Mouse (Mus musculus) monocyte, adult 59 days (primary cell): Measurements from ENCODE around the gene Rex1bd. TPM values are rescaled to one million over a fixed set of nuclear protein-coding genes. Genes with fewer than 3 reads are reported as not detected.

Experiments used
- total RNA-seq, 2 experiments: library from RNA; stranded (reverse); gene quantifications; one replicate each; pipeline ENCODE4 v1.2.4; 2023

Gene Rex1bd
- total RNA-seq: 10 to 100 TPM; 45.5 to 50.2 TPM

DNA sequence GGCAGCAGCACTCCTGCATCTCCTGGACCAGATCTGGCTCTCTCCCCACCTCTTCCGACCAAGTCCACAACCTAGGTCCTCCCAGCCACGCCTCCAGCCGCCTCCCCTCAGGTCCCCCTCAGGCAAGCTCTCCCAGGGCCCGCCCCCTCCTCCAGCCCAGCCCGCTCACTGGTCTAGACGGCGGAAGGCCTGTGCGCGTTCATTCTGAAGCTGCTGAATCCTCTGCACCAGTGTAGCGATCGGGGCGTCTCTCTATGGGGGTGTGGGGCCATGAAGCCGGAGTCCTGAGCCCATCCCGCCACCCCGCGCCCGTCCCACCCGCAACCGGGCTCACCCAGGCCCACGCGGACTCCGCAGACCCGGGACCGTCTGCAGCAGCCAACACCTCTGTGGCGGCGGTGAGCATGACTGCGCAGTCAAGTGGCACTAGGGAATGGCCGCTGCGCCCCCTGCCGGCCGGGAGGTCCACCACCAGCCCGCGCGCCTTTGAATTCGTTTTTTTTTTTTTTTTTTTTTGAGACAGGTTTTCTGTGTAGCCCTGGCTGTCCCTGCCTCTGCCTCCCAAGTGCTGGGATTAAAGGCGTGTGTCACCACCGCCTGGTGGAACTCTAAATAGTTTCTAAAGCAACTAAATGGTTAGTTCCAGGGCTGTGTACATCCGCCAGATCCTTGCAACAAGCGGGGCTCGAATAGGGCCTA lies at the start of gene Rex1bd:
Rex1bd (minus strand) TSS at position 425 of the 699 bp plus-strand sequence.

DNA sequence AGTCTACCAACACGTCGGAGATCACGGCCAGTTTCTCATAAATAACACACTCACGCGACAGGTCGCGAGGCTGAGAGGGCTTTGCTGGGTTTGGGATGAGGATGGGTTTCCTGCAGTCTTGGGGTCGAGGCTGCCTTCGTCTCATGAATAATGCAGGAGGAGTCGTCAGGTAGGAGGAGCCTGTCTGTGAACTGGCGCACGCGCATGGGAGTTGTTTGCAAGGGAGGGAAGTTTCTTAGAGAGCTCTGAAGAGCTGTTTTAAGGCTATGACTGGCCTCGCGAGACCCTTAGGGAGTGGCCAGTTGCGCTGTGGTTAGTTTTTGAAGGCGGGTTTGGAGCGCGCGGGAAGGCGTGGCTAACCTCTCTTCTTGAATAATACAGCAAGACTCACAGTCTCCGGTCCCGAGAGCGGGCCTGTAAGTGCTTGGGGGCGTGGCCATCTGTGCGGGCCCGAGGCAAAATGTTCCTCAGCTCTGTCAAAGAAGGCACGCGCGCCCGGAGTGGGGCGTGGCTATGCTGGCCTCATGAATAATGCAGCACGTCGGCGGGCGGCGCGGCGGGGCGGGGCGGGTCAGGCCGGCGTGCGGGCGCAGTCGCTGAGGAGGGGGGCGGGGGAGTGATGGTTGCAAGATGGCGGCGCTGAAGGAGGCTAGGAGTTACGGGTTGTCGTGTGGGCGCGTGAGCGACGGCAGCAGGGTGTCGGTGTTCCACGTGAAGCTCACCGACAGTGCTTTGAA lies 32.7 kb upstream of the Rex1bd start, which contains the start of gene Ell:
Ell (plus strand) TSS at position 381 of the 737 bp plus-strand sequence.

GRCm38 (mm10) chr8:70527512-70528181 lies 21.1 kb upstream of the Rex1bd start, which contains the start of the genes Fkbp8 and Kxd1:
Fkbp8 (plus strand) TSS chr8:70527724.
Kxd1 (minus strand) TSS chr8:70527956.

GRCm38 (mm10) chr8:70510228-70510915 lies 3.8 kb upstream of the Rex1bd start, which contains the start of gene Uba52:
Uba52 (minus strand) TSS chr8:70510801.

DNA sequence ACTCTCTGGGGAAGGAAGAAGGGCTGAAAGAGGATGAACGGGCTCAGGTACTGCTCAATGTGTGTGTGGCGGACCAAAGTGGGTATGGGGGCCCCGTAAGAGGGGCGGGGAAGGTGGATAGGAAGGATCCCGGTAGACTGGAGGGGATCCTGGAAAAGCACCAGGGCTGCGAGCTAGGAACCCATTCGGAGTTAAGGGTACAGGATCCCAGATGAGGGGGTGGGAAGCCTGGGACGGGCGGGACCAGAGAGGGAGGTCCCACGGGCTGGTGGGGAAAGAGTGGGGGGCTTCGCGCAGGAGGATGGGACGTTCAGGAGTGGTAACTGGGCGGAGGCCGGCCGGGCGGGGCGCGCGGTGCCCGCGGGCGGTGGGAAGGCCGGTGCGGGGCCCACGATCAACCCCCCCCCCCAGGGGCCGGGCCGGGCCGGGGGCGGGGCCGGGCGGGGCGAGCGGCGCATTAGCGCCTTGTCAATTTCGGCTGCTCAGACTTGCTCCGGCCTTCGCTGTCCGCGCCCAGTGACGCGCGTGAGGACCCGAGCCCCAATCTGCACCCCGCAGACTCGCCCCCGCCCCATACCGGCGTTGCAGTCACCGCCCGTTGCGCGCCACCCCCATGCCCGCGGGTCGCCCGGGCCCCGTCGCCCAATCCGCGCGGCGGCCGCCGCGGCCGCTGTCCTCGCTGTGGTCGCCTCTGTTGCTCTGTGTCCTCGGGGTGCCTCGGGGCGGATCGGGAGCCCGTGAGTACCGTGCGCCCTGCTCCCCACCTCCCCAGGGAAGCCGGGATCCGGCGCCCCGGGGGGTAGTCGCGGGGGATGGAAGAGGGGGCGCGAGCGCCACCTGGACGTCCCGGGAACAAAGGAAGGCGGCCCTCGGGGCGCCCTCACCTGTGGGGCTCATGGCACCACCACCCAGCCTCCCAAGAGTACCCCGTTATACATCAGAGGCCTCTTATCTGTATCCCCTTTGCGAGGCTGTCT lies 13.6 kb downstream of the Rex1bd start, which contains the start of gene Crlf1:
Crlf1 (plus strand) TSS at position 495 of the 977 bp plus-strand sequence.

GRCm38 (mm10) chr8:70486941-70487520 lies 19.5 kb downstream of the Rex1bd start, which contains the start of gene Tmem59l:
Tmem59l (minus strand) TSS chr8:70487358.

GRCm38 (mm10) chr8:70476333-70477268 lies 30.0 kb downstream of the Rex1bd start, which contains the start of gene Klhl26:
Klhl26 (minus strand) TSS chr8:70476968.

Other genes with a start within 250 kb of the Rex1bd start
- gene Homer3, start 223.9 kb downstream of the Rex1bd start, total RNA-seq: 10 to 100 TPM; 11.2 to 12.6 TPM
- 10 to 100 TPM; 45.8 to 47.9 TPM for gene Ddx49, start 204.3 kb downstream of the Rex1bd start, total RNA-seq
- gene Cope, start 204.2 kb downstream of the Rex1bd start, total RNA-seq: 100 to 1,000 TPM; 162 TPM
- not detected for gene Cers1, start 191.0 kb downstream of the Rex1bd start, total RNA-seq
- gene Gdf1, start 176.9 kb downstream of the Rex1bd start, total RNA-seq: not detected
- gene Upf1, start 153.5 kb downstream of the Rex1bd start, total RNA-seq: 10 to 100 TPM; 57.5 to 62.4 TPM
- 1 to 10 TPM in 1 of 2 experiments, under 1 TPM in 1; 0.97 to 2.9 TPM for gene Comp, start 133.2 kb downstream of the Rex1bd start, total RNA-seq
- gene Crtc1, start 67.2 kb downstream of the Rex1bd start, total RNA-seq: 10 to 100 TPM in 1 of 2 experiments, 1 to 10 TPM in 1; 9.7 to 10.2 TPM
- 1 to 10 TPM; 7.1 to 7.7 TPM for gene Klhl26, start 29.8 kb downstream of the Rex1bd start, total RNA-seq
- not detected for gene Tmem59l, start 19.4 kb downstream of the Rex1bd start, total RNA-seq
- gene Crlf1, start 13.6 kb downstream of the Rex1bd start, total RNA-seq: not detected
- 1,000 to 10,000 TPM; 1,782 to 1,797 TPM for gene Uba52, start 4.0 kb upstream of the Rex1bd start, total RNA-seq
- gene Fkbp8, start 21.0 kb upstream of the Rex1bd start, total RNA-seq: 100 to 1,000 TPM; 180 to 186 TPM
- gene Kxd1, start 21.2 kb upstream of the Rex1bd start, total RNA-seq: 10 to 100 TPM; 72.6 to 79.4 TPM
- gene Ell, start 32.7 kb upstream of the Rex1bd start, total RNA-seq: 10 to 100 TPM; 38.3 to 48.7 TPM
- gene Isyna1, start 87.6 kb upstream of the Rex1bd start, total RNA-seq: 10 to 100 TPM; 53.8 to 56.4 TPM
- gene Ssbp4, start 102.1 kb upstream of the Rex1bd start, total RNA-seq: 100 to 1,000 TPM; 135 to 148 TPM
- gene Lrrc25, start 109.4 kb upstream of the Rex1bd start, total RNA-seq: 100 to 1,000 TPM; 164 to 177 TPM
- 10 to 100 TPM; 54.8 to 78.0 TPM for gene Gdf15, start 125.7 kb upstream of the Rex1bd start, total RNA-seq
- gene Pgpep1, start 153.6 kb upstream of the Rex1bd start, total RNA-seq: 1 to 10 TPM; 7.2 to 9.8 TPM
- 10 to 100 TPM; 46.0 to 54.9 TPM for gene Lsm4, start 166.5 kb upstream of the Rex1bd start, total RNA-seq
- 1,000 to 10,000 TPM; 1,065 to 1,168 TPM for gene Jund, start 192.2 kb upstream of the Rex1bd start, total RNA-seq
- 10 to 100 TPM; 15.5 to 15.9 TPM for gene Iqcn, start 196.7 kb upstream of the Rex1bd start, total RNA-seq
- gene Gm3336, start 211.8 kb upstream of the Rex1bd start, total RNA-seq: under 1 TPM in 1 of 2 experiments, not detected in 1; 0.79 TPM
- gene Pde4c, start 217.0 kb upstream of the Rex1bd start, total RNA-seq: under 1 TPM in 1 of 2 experiments, not detected in 1; 0.24 TPM
- 1 to 10 TPM; 5.7 to 6.9 TPM for gene Rab3a, start 247.9 kb upstream of the Rex1bd start, total RNA-seq